Mouse (Mus musculus): ENCODE data around the gene Hist1h2bh. TPM values are rescaled to one million over a fixed set of nuclear protein-coding genes. Genes with fewer than 3 reads are reported as not detected.

Hist1h2bh gene
- total RNA-seq, 1 experiment from 2014 or later = 6.6 TPM

DNA sequence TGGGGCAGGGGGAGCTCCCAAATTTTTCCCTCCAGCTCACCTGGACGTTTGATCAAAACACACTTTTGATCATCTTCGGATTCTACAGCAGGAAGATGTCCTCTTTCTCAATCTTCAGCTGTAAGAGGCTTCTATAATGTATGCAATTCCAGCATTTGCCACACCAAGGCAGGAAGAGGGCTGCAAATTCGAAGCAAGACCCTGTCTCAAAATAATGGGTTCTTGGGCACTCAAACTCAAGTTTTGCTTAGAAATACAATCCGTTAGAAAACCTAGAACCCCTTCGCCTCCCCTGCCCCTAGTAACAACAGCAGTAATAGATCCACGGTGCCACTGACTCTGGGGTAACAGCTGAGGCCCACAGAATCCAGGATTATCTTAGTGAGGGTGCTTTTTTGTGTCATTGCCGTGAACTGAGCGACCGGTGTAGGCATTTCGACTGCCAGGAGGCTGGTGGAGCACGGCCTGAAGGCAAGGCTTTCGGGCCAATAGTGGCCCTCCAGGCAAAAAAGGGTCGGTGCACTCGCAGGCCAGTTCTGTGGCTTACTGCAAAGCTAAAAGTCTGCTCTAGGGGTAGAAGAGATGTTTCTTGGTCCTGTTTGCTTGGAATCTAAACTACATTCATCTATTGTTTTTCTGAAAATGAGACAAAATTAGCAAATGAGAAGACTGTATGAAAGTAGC is 37.4 kb downstream of the Hist1h2bh start:
- no peak for DNase-seq

DNA sequence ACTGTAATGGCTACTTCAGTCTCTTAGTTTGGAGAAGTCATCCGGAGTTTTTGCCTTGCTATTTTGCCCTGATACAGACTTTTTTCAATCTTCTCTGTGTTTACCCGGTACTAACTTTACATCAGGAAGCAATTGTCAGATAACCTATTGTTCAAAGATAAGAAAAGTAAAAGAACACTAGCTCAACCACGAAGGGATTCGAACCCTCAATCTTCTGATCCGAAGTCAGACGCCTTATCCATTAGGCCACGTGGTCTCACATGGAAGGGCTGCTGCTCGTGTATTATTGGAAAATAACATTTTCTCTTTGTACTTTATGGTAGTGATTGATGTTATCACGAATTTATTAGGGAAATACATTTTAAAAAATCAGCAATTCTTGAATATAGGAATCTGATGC is 39.4 kb downstream of the Hist1h2bh start:
- peak; percentile 15 for DNase-seq

DNA sequence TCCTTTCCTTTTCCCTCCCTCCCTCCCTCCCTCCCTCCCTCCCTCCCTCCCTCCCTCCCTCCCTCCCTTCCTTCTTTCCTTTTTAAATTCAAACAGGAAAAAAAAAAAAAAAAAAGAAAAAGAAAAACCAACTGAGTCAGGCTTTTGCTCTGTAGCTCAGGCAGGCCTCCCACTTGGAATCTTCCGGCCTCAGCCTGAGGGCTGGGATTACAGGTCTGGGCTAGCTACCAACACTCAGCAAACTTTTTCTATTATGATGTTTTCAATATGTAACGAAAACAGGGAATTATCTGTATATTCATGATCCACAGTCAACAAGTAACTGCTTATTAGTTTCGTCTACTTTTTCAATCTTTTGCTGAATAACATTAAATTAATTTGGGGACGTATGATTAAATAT is 40.3 kb downstream of the Hist1h2bh start:
- DNase-seq = no peak

DNA sequence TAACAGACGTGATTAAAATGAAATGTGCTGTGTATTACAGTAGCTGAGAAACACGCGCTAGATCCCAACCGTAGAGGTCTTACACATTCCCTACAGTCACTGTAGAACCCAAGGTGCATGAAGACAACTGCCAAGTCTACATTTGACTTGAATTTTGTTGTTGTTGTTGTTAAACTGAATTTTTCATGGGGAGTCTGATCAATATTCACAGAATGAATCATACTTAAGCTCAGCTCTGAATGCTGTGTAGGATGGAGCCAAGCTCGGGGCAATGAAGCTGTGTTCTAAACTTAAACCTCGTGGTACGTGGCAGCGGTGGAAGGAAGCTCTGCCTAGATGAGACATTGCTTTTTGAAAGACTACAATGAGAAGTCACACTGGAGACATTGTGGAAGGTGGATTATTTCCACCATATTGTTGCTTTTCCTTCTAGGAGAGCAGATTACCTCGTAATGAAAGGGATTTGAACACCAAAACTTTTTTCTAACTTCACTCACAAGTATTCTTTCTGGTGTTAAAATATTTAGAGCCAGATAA is 41.1 kb downstream of the Hist1h2bh start:
- no peak for DNase-seq

DNA sequence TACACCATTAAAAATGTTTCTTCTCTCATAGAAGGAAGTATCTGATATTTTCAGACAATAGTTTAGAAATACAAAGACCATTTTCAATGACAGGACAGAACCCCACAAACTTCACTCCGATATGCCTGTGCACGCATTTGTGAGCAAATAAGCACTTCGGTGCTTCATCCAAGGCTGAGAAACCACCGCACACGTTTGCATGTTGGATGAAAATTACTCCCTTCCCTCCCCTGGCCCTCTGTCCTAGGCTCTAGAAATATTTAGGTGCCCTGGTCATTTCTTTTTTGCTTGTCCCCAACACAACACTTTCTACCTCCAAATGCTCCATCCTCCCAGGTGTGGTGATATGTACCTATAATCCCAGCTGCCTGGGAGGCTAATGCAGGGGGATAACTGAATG is 41.7 kb downstream of the Hist1h2bh start:
- no peak for DNase-seq

DNA sequence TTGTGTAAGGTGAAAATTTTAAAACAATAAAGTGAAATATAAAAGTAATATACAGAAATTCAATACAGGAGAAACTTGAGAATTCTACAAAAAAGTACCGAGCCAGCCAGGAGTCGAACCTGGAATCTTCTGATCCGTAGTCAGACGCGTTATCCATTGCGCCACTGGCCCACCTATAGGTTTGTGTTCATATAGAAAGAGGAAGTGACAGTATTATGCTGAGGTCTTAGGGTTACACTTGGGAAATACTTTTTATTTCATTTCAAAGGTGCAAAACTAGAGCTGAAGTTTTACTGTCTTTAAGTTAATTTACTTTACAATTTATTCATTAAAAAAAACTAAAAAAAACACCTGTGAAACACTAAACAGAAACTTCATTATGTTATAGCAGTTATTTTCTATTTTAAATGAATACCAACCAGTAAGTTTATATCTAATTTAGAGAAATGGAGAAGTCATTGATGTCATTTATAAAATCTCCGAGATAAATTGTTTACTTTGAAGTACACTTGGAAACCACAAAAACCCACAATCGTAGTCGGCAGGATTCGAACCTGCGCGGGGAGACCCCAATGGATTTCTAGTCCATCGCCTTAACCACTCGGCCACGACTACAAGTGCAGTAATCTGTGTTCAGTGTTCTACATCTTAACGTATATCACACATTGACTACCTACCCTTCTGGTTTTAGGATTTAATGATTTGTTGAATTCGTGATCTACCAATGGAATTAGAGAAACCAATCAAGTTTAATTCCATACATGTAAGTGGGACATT is 42.6 kb downstream of the Hist1h2bh start:
- DNase-seq = peak; percentile 47

DNA sequence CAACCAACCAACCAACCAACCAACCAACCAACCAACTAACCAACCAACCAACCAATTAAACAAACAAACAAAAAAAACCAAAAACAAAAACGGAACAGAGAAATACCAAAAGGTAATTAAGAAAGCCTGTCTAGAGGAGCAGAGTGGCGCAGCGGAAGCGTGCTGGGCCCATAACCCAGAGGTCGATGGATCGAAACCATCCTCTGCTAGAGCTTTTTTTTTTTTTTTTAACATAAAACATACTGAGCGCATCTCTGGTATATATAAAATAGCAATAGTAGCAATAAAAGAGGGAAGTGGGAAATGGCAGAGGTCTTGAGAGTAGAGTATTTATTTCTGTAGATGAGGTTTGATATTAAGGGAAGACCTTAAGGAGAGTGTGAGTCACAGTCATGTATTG is 43.2 kb downstream of the Hist1h2bh start:
- DNase-seq = no peak

DNA sequence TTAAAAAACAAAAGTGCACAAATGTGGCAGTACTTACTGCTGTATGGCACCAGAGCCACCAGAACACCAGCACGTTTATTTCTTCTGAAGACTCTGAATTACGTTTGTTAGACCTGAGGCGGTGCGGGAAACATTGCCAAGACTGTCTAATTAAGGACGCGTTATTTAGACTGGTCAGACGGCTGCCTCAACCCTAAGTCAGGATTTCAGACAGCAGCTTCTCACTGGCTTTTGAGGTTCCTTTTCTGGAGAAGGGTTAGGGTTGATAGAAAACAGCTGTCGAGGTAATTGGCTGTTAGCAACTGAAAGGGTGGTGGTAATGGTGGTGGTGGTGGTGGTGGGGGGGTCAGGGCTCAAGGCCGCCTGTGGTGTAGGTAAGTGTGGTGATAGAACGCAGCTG is 44.5 kb downstream of the Hist1h2bh start:
- no peak for DNase-seq

DNA sequence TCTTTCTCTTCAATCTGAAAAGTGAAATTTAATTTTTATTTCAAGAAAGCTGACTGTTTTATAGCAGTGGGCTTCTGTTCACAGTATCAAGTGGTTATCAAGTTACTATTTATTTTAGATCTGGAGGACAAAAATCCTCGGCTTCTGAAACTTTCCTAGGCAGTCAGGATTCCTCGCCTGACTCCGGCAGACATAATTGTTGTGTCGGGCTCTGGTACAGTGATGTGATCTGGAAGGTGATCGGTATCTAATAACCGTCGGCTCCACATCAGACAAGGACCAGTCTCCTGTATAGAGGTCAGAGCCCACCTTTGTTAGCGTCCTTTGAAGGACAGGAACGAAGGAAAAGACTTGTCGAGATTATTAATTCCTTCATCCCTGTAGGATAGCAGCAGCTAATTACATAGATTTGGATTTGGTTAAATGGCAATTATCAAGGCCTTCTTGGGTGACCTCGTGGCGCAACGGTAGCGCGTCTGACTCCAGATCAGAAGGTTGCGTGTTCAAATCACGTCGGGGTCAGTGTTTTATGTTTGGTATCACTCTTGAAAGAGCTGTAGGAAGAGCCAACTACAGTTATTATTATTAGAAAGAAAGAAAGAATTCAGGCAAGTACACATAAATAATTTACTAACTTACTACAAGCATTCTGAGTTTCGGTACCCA is 45.4 kb downstream of the Hist1h2bh start:
- DNase-seq = no peak

DNA sequence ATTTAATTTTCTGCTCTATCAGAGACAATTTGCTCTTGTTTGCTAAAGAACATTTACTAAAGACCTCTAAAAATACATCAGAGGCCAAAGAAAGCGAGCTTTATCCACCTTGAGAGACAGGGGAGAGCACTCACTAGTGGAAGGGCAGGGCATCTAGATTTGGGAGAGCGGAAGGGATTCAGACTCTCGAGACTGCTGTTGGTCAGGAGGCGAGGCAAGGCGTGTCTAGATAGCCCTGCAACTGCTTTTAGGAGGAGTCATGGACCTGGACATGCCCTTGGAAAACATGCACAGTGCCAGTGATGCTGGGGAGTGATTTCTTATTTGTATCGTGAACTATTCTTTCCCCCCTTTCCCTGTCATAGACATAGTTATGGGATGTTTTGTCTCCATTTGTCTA is 47.7 kb downstream of the Hist1h2bh start:
- DNase-seq = no peak

DNA sequence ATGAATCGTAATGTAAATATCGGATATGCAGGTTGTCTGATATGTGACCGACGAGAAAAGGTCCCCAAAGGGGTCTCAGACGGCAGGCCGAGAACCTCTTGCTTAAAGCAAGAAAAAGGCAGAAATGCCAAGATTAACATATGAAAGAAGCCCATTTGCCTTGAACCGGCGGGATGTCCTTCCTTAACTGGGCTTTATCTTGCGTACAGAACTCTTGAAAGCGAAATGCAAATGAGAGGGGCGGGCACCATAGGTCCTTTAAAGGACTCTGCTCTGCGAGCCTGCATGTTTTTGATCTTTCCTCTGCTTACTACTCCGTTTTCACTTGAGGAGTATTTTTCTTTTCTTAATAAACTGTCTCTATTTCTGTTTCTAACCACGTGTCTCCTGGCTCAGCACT is 51.2 kb downstream of the Hist1h2bh start:
- DNase-seq = no peak

Small RNAs within 50 kb of the gene (microRNA-seq; reads per million reads assigned to microRNA genes)
- 0 reads per million in 2 experiments for gene Gm44297
- 0 reads per million in 2 experiments for gene Gm44359
- gene Gm44394 = 0 reads per million in 2 experiments
- gene n-TStga1 = 0.36 to 1.0 reads per million in 2 experiments

Other genes with a start within 250 kb of the Hist1h2bh start
- gene Zfp322a, start 174.2 kb downstream of the Hist1h2bh start, total RNA-seq (2021) = 19.7 and 30.1 TPM in 2 replicates
- gene Abt1, start 119.5 kb downstream of the Hist1h2bh start, total RNA-seq (2021) = 6.4 and 6.9 TPM in 2 replicates
- gene Btn1a1, start 77.5 kb downstream of the Hist1h2bh start, total RNA-seq (2021) = not detected in 2 replicates
- not detected in 2 replicates for gene Btn2a2, start 54.5 kb downstream of the Hist1h2bh start, total RNA-seq (2021)
- gene Hist1h4h, start 12.3 kb downstream of the Hist1h2bh start, total RNA-seq (2021) = 474 and 516 TPM in 2 replicates
- gene Hist1h2af, start 9.5 kb downstream of the Hist1h2bh start, total RNA-seq (2021) = 63.3 and 106 TPM in 2 replicates
- 24.0 and 39.4 TPM in 2 replicates for gene Hist1h3g, start 8.0 kb downstream of the Hist1h2bh start, total RNA-seq (2021)
- gene Hist1h3f, start 660 bp upstream of the Hist1h2bh start, total RNA-seq (2021) = 33.9 and 36.7 TPM in 2 replicates
- gene Hist1h4f, start 8.3 kb upstream of the Hist1h2bh start, total RNA-seq (2021) = 127 and 189 TPM in 2 replicates
- gene Hist1h1d, start 9.9 kb upstream of the Hist1h2bh start, total RNA-seq (2021) = 9.5 TPM in 2 replicates
- 66.8 and 86.4 TPM in 2 replicates for gene Hist1h3e, start 19.0 kb upstream of the Hist1h2bh start, total RNA-seq (2021)
- 14.5 and 15.5 TPM in 2 replicates for gene Hist1h2ae, start 27.8 kb upstream of the Hist1h2bh start, total RNA-seq (2021)
- gene Hist1h2bg, start 28.0 kb upstream of the Hist1h2bh start, total RNA-seq (2021) = 106 and 130 TPM in 2 replicates
- 61.2 and 62.9 TPM in 2 replicates for gene Hist1h2bf, start 30.8 kb upstream of the Hist1h2bh start, total RNA-seq (2021)
- gene Hist1h2ad, start 31.0 kb upstream of the Hist1h2bh start, total RNA-seq (2021) = 2.3 and 9.6 TPM in 2 replicates
- 12.9 and 16.6 TPM in 2 replicates for gene Hist1h3d, start 32.4 kb upstream of the Hist1h2bh start, total RNA-seq (2021)
- gene Hist1h4d, start 38.2 kb upstream of the Hist1h2bh start, total RNA-seq (2021) = 174 and 185 TPM in 2 replicates
- 18.6 and 18.8 TPM in 2 replicates for gene Hist1h2be, start 77.7 kb upstream of the Hist1h2bh start, total RNA-seq (2021)
- 102 and 118 TPM in 2 replicates for gene Hist1h1e, start 79.2 kb upstream of the Hist1h2bh start, total RNA-seq (2021)
- 3.5 and 4.3 TPM in 2 replicates for gene Hist1h2ac, start 140.6 kb upstream of the Hist1h2bh start, total RNA-seq (2021)
- gene Hist1h2bc, start 140.8 kb upstream of the Hist1h2bh start, total RNA-seq (2021) = 193 and 227 TPM in 2 replicates
- gene Hist1h1t, start 152.4 kb upstream of the Hist1h2bh start, total RNA-seq (2021) = not detected in 2 replicates
- gene Hist1h4c, start 155.1 kb upstream of the Hist1h2bh start, total RNA-seq (2021) = 97.6 and 116 TPM in 2 replicates
- 37.3 and 49.1 TPM in 2 replicates for gene Hfe, start 167.5 kb upstream of the Hist1h2bh start, total RNA-seq (2021)
- gene Hist1h1c, start 195.4 kb upstream of the Hist1h2bh start, total RNA-seq (2021) = 248 and 316 TPM in 2 replicates
- 33.0 and 40.6 TPM in 2 replicates for gene Hist1h3c, start 202.2 kb upstream of the Hist1h2bh start, total RNA-seq (2021)
- 56.1 and 68.8 TPM in 2 replicates for gene Hist1h2bb, start 203.3 kb upstream of the Hist1h2bh start, total RNA-seq (2021)
- 76.6 and 90.4 TPM in 2 replicates for gene Hist1h2ab, start 207.7 kb upstream of the Hist1h2bh start, total RNA-seq (2021)
- 94.0 and 112 TPM in 2 replicates for gene Hist1h3b, start 208.9 kb upstream of the Hist1h2bh start, total RNA-seq (2021)
- gene Hist1h4b, start 213.6 kb upstream of the Hist1h2bh start, total RNA-seq (2021) = 127 and 163 TPM in 2 replicates
- gene Hist1h4a, start 217.8 kb upstream of the Hist1h2bh start, total RNA-seq (2021) = 73.8 and 80.4 TPM in 2 replicates
- 78.8 and 80.4 TPM in 2 replicates for gene Hist1h3a, start 219.0 kb upstream of the Hist1h2bh start, total RNA-seq (2021)
- 76.4 and 84.2 TPM in 2 replicates for gene Hist1h1a, start 220.3 kb upstream of the Hist1h2bh start, total RNA-seq (2021)
- gene Trim38, start 226.5 kb upstream of the Hist1h2bh start, total RNA-seq (2021) = 0.33 TPM in 1 of 2 replicates, not detected in the other